Mouse (Mus musculus): ENCODE results near the gene Sugp1.
"Not testable (repeated sequence)": the region's sequence is repeated elsewhere in the genome, so short reads cannot be mapped to it uniquely, and the experiment has no call there.

Gene Sugp1

GRCm38 (mm10) chr8:70042583-70043455 is at the start of gene Sugp1, which contains the start of gene Mau2:
Sugp1 (plus strand) TSS chr8:70042813.
Mau2 (minus strand) TSS chr8:70042734.
- DNase-seq (ENCODE audit: low spot score) = peak; percentile 96

GRCm38 (mm10) chr8:69995422-69995775 is 47.2 kb upstream of the Sugp1 start:
- DNase-seq (ENCODE audit: low spot score) = no peak

GRCm38 (mm10) chr8:69995776-69996588 is 46.6 kb upstream of the Sugp1 start, which contains the start of gene Gatad2a:
Gatad2a (minus strand) TSS chr8:69996384.
- peak; percentile 100 for DNase-seq (ENCODE audit: low spot score)

GRCm38 (mm10) chr8:69996589-69997285 is 45.9 kb upstream of the Sugp1 start:
- DNase-seq (ENCODE audit: low spot score) = no peak

GRCm38 (mm10) chr8:69998706-69999105 is 43.9 kb upstream of the Sugp1 start:
- DNase-seq (ENCODE audit: low spot score) = no peak

GRCm38 (mm10) chr8:69999236-69999635 is 43.4 kb upstream of the Sugp1 start:
- DNase-seq (ENCODE audit: low spot score) = no peak

- no peak for DNase-seq (ENCODE audit: low spot score)
Observed at GRCm38 (mm10) chr8:70000226-70000625, 42.4 kb upstream of the Sugp1 start.

GRCm38 (mm10) chr8:70001176-70001891 is 41.3 kb upstream of the Sugp1 start:
- peak; percentile 36 for DNase-seq (ENCODE audit: low spot score)

GRCm38 (mm10) chr8:70001892-70002191 is 40.8 kb upstream of the Sugp1 start:
- DNase-seq (ENCODE audit: low spot score) = not testable (repeated sequence)

GRCm38 (mm10) chr8:70003204-70003657 is 39.4 kb upstream of the Sugp1 start:
- DNase-seq (ENCODE audit: low spot score) = no peak

- DNase-seq (ENCODE audit: low spot score) = no peak
Observed at GRCm38 (mm10) chr8:70004345-70004744, 38.3 kb upstream of the Sugp1 start.

- no peak for DNase-seq (ENCODE audit: low spot score)
Observed at GRCm38 (mm10) chr8:70005178-70005577, 37.4 kb upstream of the Sugp1 start.

GRCm38 (mm10) chr8:70010796-70011195 is 31.8 kb upstream of the Sugp1 start:
- not testable (repeated sequence) for DNase-seq (ENCODE audit: low spot score)

GRCm38 (mm10) chr8:70012350-70012749 is 30.3 kb upstream of the Sugp1 start:
- DNase-seq (ENCODE audit: low spot score) = no peak

- DNase-seq (ENCODE audit: low spot score) = no peak
Observed at GRCm38 (mm10) chr8:70012763-70013162, 29.9 kb upstream of the Sugp1 start.

- DNase-seq (ENCODE audit: low spot score) = no peak
Observed at GRCm38 (mm10) chr8:70015017-70015416, 27.6 kb upstream of the Sugp1 start.

GRCm38 (mm10) chr8:70023596-70023995 is 19.0 kb upstream of the Sugp1 start:
- DNase-seq (ENCODE audit: low spot score) = no peak

- DNase-seq (ENCODE audit: low spot score) = no peak
Observed at GRCm38 (mm10) chr8:70026151-70026550, 16.5 kb upstream of the Sugp1 start.

- DNase-seq (ENCODE audit: low spot score) = no peak
Observed at GRCm38 (mm10) chr8:70030255-70030654, 12.4 kb upstream of the Sugp1 start.

GRCm38 (mm10) chr8:70037994-70038393 is 4.6 kb upstream of the Sugp1 start:
- DNase-seq (ENCODE audit: low spot score) = no peak

- DNase-seq (ENCODE audit: low spot score) = no peak
Observed at GRCm38 (mm10) chr8:70041885-70042546, 597 bp upstream of the Sugp1 start.

Measured in ovary, postnatal 36 days (tissue).